Mouse (Mus musculus): ENCODE results near the gene Entpd7.

GRCm38 (mm10) chr19:43720061-43720460, 30.6 kb downstream of the Entpd7 start:
- TF ChIP-seq GATA1 (IDR thresholded peaks at IDR 0.05; ENCODE audit: borderline replicate concordance, low read length) (no peak), FLI1 (IDR thresholded peaks at IDR 0.05; ENCODE audit: low read length) (no peak)
